Mouse (Mus musculus): ENCODE measurements around the gene Hnrnpa1. TPM values are rescaled to one million over a fixed set of nuclear protein-coding genes. Genes with fewer than 3 reads are reported as not detected.

Gene Hnrnpa1
- polyA plus RNA-seq, 1 experiment: 62.6 TPM

DNA sequence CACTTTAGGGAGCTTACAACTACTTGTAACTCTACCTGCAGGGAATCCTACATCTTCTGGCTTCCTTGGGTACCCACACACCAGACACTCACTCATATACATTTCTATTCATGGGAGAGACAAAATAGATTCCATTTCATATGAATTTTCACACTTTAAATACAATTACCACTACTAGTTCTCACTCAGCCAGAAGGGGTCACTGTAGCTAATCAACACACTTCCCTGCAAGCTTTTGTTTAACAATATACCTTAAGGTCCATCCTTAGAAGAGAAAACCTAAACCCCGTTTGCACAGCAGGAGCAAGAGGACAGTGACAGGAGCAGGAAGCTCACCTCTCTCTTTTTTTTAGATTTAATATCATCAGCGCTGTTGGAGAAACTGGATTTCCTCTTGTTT is 35.1 kb upstream of the Hnrnpa1 start:
- DNase-seq (ENCODE audit: low read depth in 1 of 2, low spot score in 2 of 2): no peak
- H3K36me3 ChIP-seq (ENCODE audit: control insufficient read depth, insufficient read depth, low read length): peaks cover 14% of the 10 kb centered on the region
- no peak overlapping the region for H3K4me3 ChIP-seq (ENCODE audit: extremely low read depth, insufficient read depth, insufficient read length)
- 63% methylated on average over 2 of the region's 2 CpGs for WGBS
- TF ChIP-seq CTCF (IDR thresholded peaks at IDR 0.05; ENCODE audit: extremely low read depth, insufficient read depth, insufficient read length, insufficient replicate concordance) (no peak), POLR2A (IDR thresholded peaks at IDR 0.05; ENCODE audit: low read depth, low read length) (no peak)
- no peak overlapping the region for H3K27ac ChIP-seq (ENCODE audit: insufficient read depth, low read length)
- no peaks in the 10 kb centered on the region for H3K27me3 ChIP-seq (ENCODE audit: control insufficient read depth, insufficient read depth, low read length)
- H3K4me1 ChIP-seq (ENCODE audit: control insufficient read depth, insufficient read depth, insufficient read length): no peaks in the 10 kb centered on the region

DNA sequence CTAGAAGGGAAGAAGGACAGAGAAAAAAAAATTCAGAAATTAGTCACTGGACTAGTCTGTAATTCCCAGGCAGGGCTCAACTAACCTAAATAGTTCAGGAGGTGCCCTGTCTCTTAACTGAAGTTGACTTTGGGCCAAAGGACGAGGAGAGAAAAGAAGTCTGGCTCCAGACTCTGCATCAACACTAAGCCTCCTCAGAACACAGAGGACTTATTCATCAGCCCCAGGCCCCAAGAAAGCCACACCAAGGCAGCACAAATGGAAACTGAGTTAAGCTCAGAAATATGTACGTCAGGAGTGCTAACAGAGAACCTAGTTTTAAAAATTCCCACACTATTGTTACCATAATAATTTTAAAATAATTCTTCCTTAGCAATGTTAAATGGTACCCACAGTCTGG is 26.1 kb upstream of the Hnrnpa1 start:
- no peaks in the 10 kb centered on the region for H3K27me3 ChIP-seq (ENCODE audit: control insufficient read depth, insufficient read depth, low read length)
- H3K36me3 ChIP-seq (ENCODE audit: control insufficient read depth, insufficient read depth, low read length): peaks cover 3% of the 10 kb centered on the region
- H3K27ac ChIP-seq (ENCODE audit: insufficient read depth, low read length): no peak overlapping the region
- 90% methylated on average over 2 of the region's 2 CpGs for WGBS
- H3K4me3 ChIP-seq (ENCODE audit: extremely low read depth, insufficient read depth, insufficient read length): no peak overlapping the region
- H3K4me1 ChIP-seq (ENCODE audit: control insufficient read depth, insufficient read depth, insufficient read length): peaks cover 5% of the 10 kb centered on the region; the same call in 1 of the 2 replicates
- TF ChIP-seq CTCF (IDR thresholded peaks at IDR 0.05; ENCODE audit: extremely low read depth, insufficient read depth, insufficient read length, insufficient replicate concordance) (no peak), POLR2A (IDR thresholded peaks at IDR 0.05; ENCODE audit: low read depth, low read length) (no peak)
- no peak for DNase-seq (ENCODE audit: low read depth in 1 of 2, low spot score in 2 of 2)

GRCm38 (mm10) chr15:103214971-103215907 is 25.0 kb upstream of the Hnrnpa1 start:
- peaks cover 5% of the 10 kb centered on the region; the same call in 1 of the 2 replicates for H3K4me1 ChIP-seq (ENCODE audit: control insufficient read depth, insufficient read depth, insufficient read length)
- DNase-seq (ENCODE audit: low read depth in 1 of 2, low spot score in 2 of 2): peak; percentile 52 to 62
- no peaks in the 10 kb centered on the region for H3K27me3 ChIP-seq (ENCODE audit: control insufficient read depth, insufficient read depth, low read length)
- 11% methylated on average over 15 of the region's 15 CpGs for WGBS
- TF ChIP-seq CTCF (IDR thresholded peaks at IDR 0.05; ENCODE audit: extremely low read depth, insufficient read depth, insufficient read length, insufficient replicate concordance) (no peak), POLR2A (IDR thresholded peaks at IDR 0.05; ENCODE audit: low read depth, low read length) (no peak)
- H3K36me3 ChIP-seq (ENCODE audit: control insufficient read depth, insufficient read depth, low read length): no peaks in the 10 kb centered on the region; the same call in none of the 2 replicates
- peak overlapping the region; percentile 57; the same call in 1 of the 2 replicates for H3K27ac ChIP-seq (ENCODE audit: insufficient read depth, low read length)
- H3K4me3 ChIP-seq (ENCODE audit: extremely low read depth, insufficient read depth, insufficient read length): peak overlapping the region; percentile 50

- Histone ChIP-seq H3K4me1 (ENCODE audit: control insufficient read depth, insufficient read depth, insufficient read length) (peaks cover 5% of the 10 kb centered on the region; the same call in 1 of the 2 replicates), H3K36me3 (ENCODE audit: control insufficient read depth, insufficient read depth, low read length) (no peaks in the 10 kb centered on the region; the same call in none of the 2 replicates), H3K4me3 (ENCODE audit: extremely low read depth, insufficient read depth, insufficient read length) (no peak overlapping the region), H3K27ac (ENCODE audit: insufficient read depth, low read length) (no peak overlapping the region), H3K27me3 (ENCODE audit: control insufficient read depth, insufficient read depth, low read length) (no peaks in the 10 kb centered on the region)
- no peak for TF ChIP-seq CTCF (IDR thresholded peaks at IDR 0.05; ENCODE audit: extremely low read depth, insufficient read depth, insufficient read length, insufficient replicate concordance)
- 81% methylated on average over 2 of the region's 2 CpGs for WGBS
- DNase-seq (ENCODE audit: low read depth in 1 of 2, low spot score in 2 of 2): no peak
Measured at GRCm38 (mm10) chr15:103216052-103216451, 24.2 kb upstream of the Hnrnpa1 start.

- H3K36me3 ChIP-seq (ENCODE audit: control insufficient read depth, insufficient read depth, low read length): no peaks in the 10 kb centered on the region
- no peak for DNase-seq (ENCODE audit: low read depth in 1 of 2, low spot score in 2 of 2)
- H3K27ac ChIP-seq (ENCODE audit: insufficient read depth, low read length): no peak overlapping the region
- peaks cover 3% of the 10 kb centered on the region; the same call in 1 of the 2 replicates for H3K4me1 ChIP-seq (ENCODE audit: control insufficient read depth, insufficient read depth, insufficient read length)
- WGBS: 79% methylated on average over 3 of the region's 3 CpGs
- no peaks in the 10 kb centered on the region for H3K27me3 ChIP-seq (ENCODE audit: control insufficient read depth, insufficient read depth, low read length)
- no peak for TF ChIP-seq POLR2A (IDR thresholded peaks at IDR 0.05; ENCODE audit: low read depth, low read length)
- TF ChIP-seq CTCF (IDR thresholded peaks at IDR 0.05; ENCODE audit: extremely low read depth, insufficient read depth, insufficient read length, insufficient replicate concordance): no peak
- H3K4me3 ChIP-seq (ENCODE audit: extremely low read depth, insufficient read depth, insufficient read length): no peak overlapping the region
Measured at GRCm38 (mm10) chr15:103220785-103221184, 19.4 kb upstream of the Hnrnpa1 start.

- H3K27ac ChIP-seq (ENCODE audit: insufficient read depth, low read length): no peak overlapping the region
- no peaks in the 10 kb centered on the region for H3K4me1 ChIP-seq (ENCODE audit: control insufficient read depth, insufficient read depth, insufficient read length)
- H3K27me3 ChIP-seq (ENCODE audit: control insufficient read depth, insufficient read depth, low read length): no peaks in the 10 kb centered on the region
- no peak for DNase-seq (ENCODE audit: low read depth in 1 of 2, low spot score in 2 of 2)
- TF ChIP-seq POLR2A (IDR thresholded peaks at IDR 0.05; ENCODE audit: low read depth, low read length): no peak
- TF ChIP-seq CTCF (IDR thresholded peaks at IDR 0.05; ENCODE audit: extremely low read depth, insufficient read depth, insufficient read length, insufficient replicate concordance): no peak
- H3K36me3 ChIP-seq (ENCODE audit: control insufficient read depth, insufficient read depth, low read length): no peaks in the 10 kb centered on the region
- no peak overlapping the region for H3K4me3 ChIP-seq (ENCODE audit: extremely low read depth, insufficient read depth, insufficient read length)
- WGBS: 70% methylated on average over 1 of the region's 1 CpGs
Measured at GRCm38 (mm10) chr15:103221386-103221785, 18.8 kb upstream of the Hnrnpa1 start.

DNA sequence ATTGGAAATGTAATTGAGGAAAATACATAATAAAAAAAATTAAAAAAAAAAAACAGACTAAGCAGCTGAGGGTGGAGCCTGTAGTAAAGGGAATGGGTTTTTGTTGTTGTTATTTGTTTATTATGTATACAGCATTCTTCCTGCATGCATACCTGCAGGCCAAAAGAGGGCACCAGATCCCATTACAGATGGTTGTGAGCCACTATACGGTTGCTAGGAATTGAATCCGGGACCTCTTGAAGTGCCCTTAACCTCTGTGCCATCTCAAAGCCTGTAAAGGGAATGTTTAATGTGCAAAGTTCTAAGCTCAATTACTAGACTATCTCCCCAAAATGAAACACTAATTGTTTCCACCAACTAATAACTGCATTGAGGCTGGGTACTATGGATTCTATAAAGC is 16.1 kb upstream of the Hnrnpa1 start:
- no peak for TF ChIP-seq POLR2A (IDR thresholded peaks at IDR 0.05; ENCODE audit: low read depth, low read length)
- no peak for TF ChIP-seq CTCF (IDR thresholded peaks at IDR 0.05; ENCODE audit: extremely low read depth, insufficient read depth, insufficient read length, insufficient replicate concordance)
- H3K36me3 ChIP-seq (ENCODE audit: control insufficient read depth, insufficient read depth, low read length): no peaks in the 10 kb centered on the region
- WGBS: 93% methylated on average over 2 of the region's 2 CpGs

More for the DNA sequence above, 16.1 kb upstream of the Hnrnpa1 start:
- H3K27ac ChIP-seq (ENCODE audit: insufficient read depth, low read length): no peak overlapping the region
- H3K27me3 ChIP-seq (ENCODE audit: control insufficient read depth, insufficient read depth, low read length): no peaks in the 10 kb centered on the region
- H3K4me3 ChIP-seq (ENCODE audit: extremely low read depth, insufficient read depth, insufficient read length): no peak overlapping the region
- H3K4me1 ChIP-seq (ENCODE audit: control insufficient read depth, insufficient read depth, insufficient read length): no peaks in the 10 kb centered on the region
- DNase-seq (ENCODE audit: low read depth in 1 of 2, low spot score in 2 of 2): no peak
